Mouse (Mus musculus): Measurements from ENCODE around the gene Ppp1r32.

DNA sequence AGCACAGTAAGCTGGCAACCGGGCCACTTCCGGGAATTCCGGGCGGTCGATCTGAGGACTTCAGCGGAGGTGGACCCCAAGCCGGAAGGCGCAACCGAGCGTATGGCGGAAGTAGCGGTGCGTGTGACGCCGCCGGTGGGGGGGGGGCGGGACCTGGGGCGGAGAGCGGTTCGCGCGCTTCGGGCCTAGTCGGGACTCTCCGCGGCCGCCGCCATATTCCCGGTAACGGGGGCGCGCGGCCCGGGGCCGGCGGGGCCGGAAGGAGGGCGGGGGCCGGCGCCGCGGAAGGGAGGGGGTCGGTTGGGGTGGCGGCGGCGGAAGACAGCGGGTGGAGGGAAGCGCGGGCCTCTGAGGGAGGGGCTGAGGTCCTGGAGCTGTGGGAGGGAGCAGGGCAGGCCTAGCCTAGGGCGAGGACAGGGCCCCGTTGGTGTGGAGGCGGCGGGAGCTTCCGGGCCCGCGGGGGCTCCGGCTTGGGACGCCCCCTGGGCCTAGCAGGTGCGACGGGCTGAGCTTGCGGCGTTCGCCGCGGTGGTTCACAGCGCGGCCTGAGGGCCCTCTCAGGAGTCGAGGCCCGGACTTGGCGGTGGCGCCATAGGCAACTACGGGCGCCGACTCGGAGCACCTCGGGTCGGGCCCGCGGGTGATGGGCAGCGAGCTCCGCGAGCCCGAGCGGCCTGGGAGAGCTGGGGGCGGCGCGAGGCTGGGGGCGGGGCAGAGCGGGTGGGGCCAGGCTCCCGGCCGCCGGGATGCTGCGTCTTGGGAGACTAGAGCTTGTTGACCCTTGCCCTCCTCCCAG, 42.6 kb upstream of the Ppp1r32 start, which contains the start of gene Cpsf7:
- TF ChIP-seq CTCF (IDR thresholded peaks at IDR 0.05; ENCODE audit: borderline replicate concordance, insufficient read depth, low read length) (no peak), POLR2A (IDR thresholded peaks at IDR 0.05; ENCODE audit: low read depth, low read length) (no peak)
